Mouse (Mus musculus): ENCODE results near the gene Dusp3. TPM values are rescaled to one million over a fixed set of nuclear protein-coding genes. Genes with fewer than 3 reads are reported as not detected.

Dusp3 gene
- polyA plus RNA-seq, 1 experiment, result 32.0 TPM

GRCm38 (mm10) chr11:101952541-101953341 lies 34.1 kb downstream of the Dusp3 start:
- no peaks in the 10 kb centered on the region for H3K79me2 ChIP-seq (ENCODE audit: control insufficient read depth, insufficient read depth)
- no peak overlapping the region for H3K4me3 ChIP-seq (ENCODE audit: insufficient read depth, poor library complexity, severe bottlenecking)
- peaks cover 74% of the 10 kb centered on the region for H3K27me3 ChIP-seq (ENCODE audit: control insufficient read depth, insufficient read depth, insufficient read length)
- H3K36me3 ChIP-seq (ENCODE audit: control insufficient read depth, insufficient read depth), result no peaks in the 10 kb centered on the region
- TF ChIP-seq MAX (IDR thresholded peaks at IDR 0.05), result peak; percentile 25
- TF ChIP-seq USF1 (IDR thresholded peaks at IDR 0.05; ENCODE audit: low read depth), result no peak
- TF ChIP-seq MYOD1 (IDR thresholded peaks at IDR 0.05; ENCODE audit: control insufficient read depth, insufficient read length, low read depth), result peak; percentile 78
- TF ChIP-seq FOSL1 (IDR thresholded peaks at IDR 0.05; ENCODE audit: insufficient read depth, low read length, poor library complexity, severe bottlenecking), result no peak
- H3ac ChIP-seq (ENCODE audit: control insufficient read depth, insufficient read length, low read depth), result no peak overlapping the region
- no peaks in the 10 kb centered on the region for H3K79me3 ChIP-seq (ENCODE audit: low read depth)

GRCm38 (mm10) chr11:101950021-101950420 lies 36.8 kb downstream of the Dusp3 start:
- H3K79me3 ChIP-seq (ENCODE audit: low read depth), result no peaks in the 10 kb centered on the region
- no peak for TF ChIP-seq CTCF (IDR thresholded peaks at IDR 0.05; ENCODE audit: control insufficient read depth, insufficient read depth, insufficient read length)
- TF ChIP-seq FOSL1 (IDR thresholded peaks at IDR 0.05; ENCODE audit: insufficient read depth, low read length, poor library complexity, severe bottlenecking), result no peak
- TF ChIP-seq MYOD1 (IDR thresholded peaks at IDR 0.05; ENCODE audit: control insufficient read depth, insufficient read length, low read depth), result no peak
- TF ChIP-seq MAX (IDR thresholded peaks at IDR 0.05), result no peak
- TF ChIP-seq CEBPB (IDR thresholded peaks at IDR 0.05; ENCODE audit: low read depth), result no peak
- no peak for TF ChIP-seq MYOG (IDR thresholded peaks at IDR 0.05; ENCODE audit: control insufficient read depth, extremely low read depth, insufficient read length)
- TF ChIP-seq USF1 (IDR thresholded peaks at IDR 0.05; ENCODE audit: low read depth), result no peak
- H3K27me3 ChIP-seq (ENCODE audit: control insufficient read depth, insufficient read depth, insufficient read length), result peaks cover 58% of the 10 kb centered on the region
- H3K36me3 ChIP-seq (ENCODE audit: control insufficient read depth, insufficient read depth), result no peaks in the 10 kb centered on the region
- no peaks in the 10 kb centered on the region for H3K79me2 ChIP-seq (ENCODE audit: control insufficient read depth, insufficient read depth)
- no peak overlapping the region for H3K4me3 ChIP-seq (ENCODE audit: insufficient read depth, poor library complexity, severe bottlenecking)
- no peak overlapping the region for H3ac ChIP-seq (ENCODE audit: control insufficient read depth, insufficient read length, low read depth)

- Histone ChIP-seq H3ac (ENCODE audit: control insufficient read depth, insufficient read length, low read depth) (no peak overlapping the region), H3K79me2 (ENCODE audit: control insufficient read depth, insufficient read depth) (no peaks in the 10 kb centered on the region), H3K27me3 (ENCODE audit: control insufficient read depth, insufficient read depth, insufficient read length) (peaks cover 55% of the 10 kb centered on the region), H3K79me3 (ENCODE audit: low read depth) (no peaks in the 10 kb centered on the region), H3K36me3 (ENCODE audit: control insufficient read depth, insufficient read depth) (no peaks in the 10 kb centered on the region), H3K4me3 (ENCODE audit: insufficient read depth, poor library complexity, severe bottlenecking) (no peak overlapping the region)
- no peak for TF ChIP-seq USF1 (IDR thresholded peaks at IDR 0.05; ENCODE audit: low read depth)
- no peak for TF ChIP-seq MYOG (IDR thresholded peaks at IDR 0.05; ENCODE audit: control insufficient read depth, extremely low read depth, insufficient read length)
- TF ChIP-seq CTCF (IDR thresholded peaks at IDR 0.05; ENCODE audit: control insufficient read depth, insufficient read depth, insufficient read length), result no peak
These were observed 40.3 kb downstream of the Dusp3 start for GRCm38 (mm10) chr11:101946525-101946924.

GRCm38 (mm10) chr11:101943055-101943454 lies 43.8 kb downstream of the Dusp3 start:
- TF ChIP-seq CTCF (IDR thresholded peaks at IDR 0.05; ENCODE audit: control insufficient read depth, insufficient read depth, insufficient read length) (no peak), MYOG (IDR thresholded peaks at IDR 0.05; ENCODE audit: control insufficient read depth, extremely low read depth, insufficient read length) (no peak), CEBPB (IDR thresholded peaks at IDR 0.05; ENCODE audit: low read depth) (no peak), MYOD1 (IDR thresholded peaks at IDR 0.05; ENCODE audit: control insufficient read depth, insufficient read length, low read depth) (no peak), FOSL1 (IDR thresholded peaks at IDR 0.05; ENCODE audit: insufficient read depth, low read length, poor library complexity, severe bottlenecking) (no peak), MAX (IDR thresholded peaks at IDR 0.05) (no peak), USF1 (IDR thresholded peaks at IDR 0.05; ENCODE audit: low read depth) (no peak)
- H3K36me3 ChIP-seq (ENCODE audit: control insufficient read depth, insufficient read depth), result no peaks in the 10 kb centered on the region
- no peak overlapping the region for H3K4me3 ChIP-seq (ENCODE audit: insufficient read depth, poor library complexity, severe bottlenecking)
- H3K27me3 ChIP-seq (ENCODE audit: control insufficient read depth, insufficient read depth, insufficient read length), result peaks cover 51% of the 10 kb centered on the region
- H3ac ChIP-seq (ENCODE audit: control insufficient read depth, insufficient read length, low read depth), result no peak overlapping the region
- no peaks in the 10 kb centered on the region for H3K79me2 ChIP-seq (ENCODE audit: control insufficient read depth, insufficient read depth)
- H3K79me3 ChIP-seq (ENCODE audit: low read depth), result no peaks in the 10 kb centered on the region

- H3K79me2 ChIP-seq (ENCODE audit: control insufficient read depth, insufficient read depth), result no peaks in the 10 kb centered on the region
- H3K36me3 ChIP-seq (ENCODE audit: control insufficient read depth, insufficient read depth), result no peaks in the 10 kb centered on the region
- H3K27me3 ChIP-seq (ENCODE audit: control insufficient read depth, insufficient read depth, insufficient read length), result peaks cover 65% of the 10 kb centered on the region
- no peaks in the 10 kb centered on the region for H3K79me3 ChIP-seq (ENCODE audit: low read depth)
- TF ChIP-seq CTCF (IDR thresholded peaks at IDR 0.05; ENCODE audit: control insufficient read depth, insufficient read depth, insufficient read length) (no peak), MYOG (IDR thresholded peaks at IDR 0.05; ENCODE audit: control insufficient read depth, extremely low read depth, insufficient read length) (no peak), MYOD1 (IDR thresholded peaks at IDR 0.05; ENCODE audit: control insufficient read depth, insufficient read length, low read depth) (no peak), MAX (IDR thresholded peaks at IDR 0.05) (no peak), USF1 (IDR thresholded peaks at IDR 0.05; ENCODE audit: low read depth) (no peak)
- no peak overlapping the region for H3ac ChIP-seq (ENCODE audit: control insufficient read depth, insufficient read length, low read depth)
- no peak overlapping the region for H3K4me3 ChIP-seq (ENCODE audit: insufficient read depth, poor library complexity, severe bottlenecking)
These were observed 49.7 kb downstream of the Dusp3 start for GRCm38 (mm10) chr11:101937108-101937507.

GRCm38 (mm10) chr11:101936421-101936820 lies 50.4 kb downstream of the Dusp3 start:
- H3K4me3 ChIP-seq (ENCODE audit: insufficient read depth, poor library complexity, severe bottlenecking), result no peak overlapping the region
- H3K36me3 ChIP-seq (ENCODE audit: control insufficient read depth, insufficient read depth), result no peaks in the 10 kb centered on the region
- no peaks in the 10 kb centered on the region for H3K79me3 ChIP-seq (ENCODE audit: low read depth)
- no peak overlapping the region for H3ac ChIP-seq (ENCODE audit: control insufficient read depth, insufficient read length, low read depth)
- H3K27me3 ChIP-seq (ENCODE audit: control insufficient read depth, insufficient read depth, insufficient read length), result peaks cover 65% of the 10 kb centered on the region
- H3K79me2 ChIP-seq (ENCODE audit: control insufficient read depth, insufficient read depth), result no peaks in the 10 kb centered on the region
- TF ChIP-seq CEBPB (IDR thresholded peaks at IDR 0.05; ENCODE audit: low read depth) (no peak), MYOD1 (IDR thresholded peaks at IDR 0.05; ENCODE audit: control insufficient read depth, insufficient read length, low read depth) (no peak), USF1 (IDR thresholded peaks at IDR 0.05; ENCODE audit: low read depth) (no peak), FOSL1 (IDR thresholded peaks at IDR 0.05; ENCODE audit: insufficient read depth, low read length, poor library complexity, severe bottlenecking) (no peak), MAX (IDR thresholded peaks at IDR 0.05) (no peak), CTCF (IDR thresholded peaks at IDR 0.05; ENCODE audit: control insufficient read depth, insufficient read depth, insufficient read length) (no peak), MYOG (IDR thresholded peaks at IDR 0.05; ENCODE audit: control insufficient read depth, extremely low read depth, insufficient read length) (no peak)
